In the genomic region with DNA sequence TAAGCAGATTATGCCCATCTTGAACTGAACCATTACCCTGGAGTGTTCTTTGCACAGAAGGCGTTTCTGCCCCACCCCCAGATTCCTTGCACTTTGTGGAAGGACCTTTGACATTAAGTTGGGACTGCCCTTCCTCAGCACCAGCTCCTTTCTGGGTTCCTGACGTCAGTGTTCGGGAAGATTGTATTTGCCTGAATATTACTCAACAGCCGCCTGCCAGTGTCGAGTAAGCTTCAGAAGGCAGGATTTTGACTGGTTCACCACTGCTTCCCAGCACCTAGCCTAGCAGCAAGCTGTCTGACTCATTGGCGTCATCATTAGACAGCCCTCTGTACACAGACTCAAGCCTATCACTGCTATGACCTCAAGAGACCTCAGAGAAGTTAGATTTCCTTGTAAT, we compare ENCODE assay signal across 25 mouse cellular contexts. TPM values are rescaled to one million over a fixed set of nuclear protein-coding genes. Genes with fewer than 3 reads are reported as not detected.
DNase-seq lines count a peak whose midpoint lies in the region; ATAC-seq and TF ChIP-seq lines count a peak whose summit lies in the region.
"Had no signal": no experiment of that assay in that cellular context is flagged by ENCODE, and none has a peak within 500 bp of the region (broad histone marks: within the 10 kb centered on the region; RNA-seq: fewer than 3 reads in every experiment).

No protein-coding gene starts in this region.

- H3K27ac ChIP-seq in lung, postnatal 0 days (ENCODE audit: low read length): no peak overlapping the region
- peak overlapping the region; percentile 86; the same call in 1 of the 2 replicates for H3K27ac ChIP-seq in small intestine, adult 2 months (ENCODE audit: insufficient read depth, low read depth, low read length)
- H3K27ac ChIP-seq: heart, embryonic 15.5 days; hindbrain, postnatal 0 days; limb, embryonic 13.5 days; midbrain, embryonic 13.5 days; neural tube, embryonic 13.5 days had no signal

- no peak for TF ChIP-seq POLR2A in small intestine, adult 2 months (IDR thresholded peaks at IDR 0.05; ENCODE audit: low read depth, low read length)

- DNase-seq in adrenal gland, adult 2 months: peak; percentile 35
- no peak for DNase-seq in adrenal gland, postnatal 10 days
- peak; percentile 26 to 60 for DNase-seq in kidney, postnatal 25 days
- DNase-seq in kidney, adult 18-20 months: no peak
- DNase-seq in lung, postnatal 0 days (ENCODE audit: low spot score): peak; percentile 76
- no peak for DNase-seq in cerebellum, adult 8-10 months
- no peak for DNase-seq in spleen, postnatal 10 days (ENCODE audit: low spot score in 2 of 2)
- DNase-seq: adrenal gland, postnatal 25 days; cerebellum, adult 11 months; cerebellum, postnatal 14 days; embryo, embryonic 11 days; heart, adult 18-20 months; layer of hippocampus, postnatal 36 days; spleen, adult 18-20 months; thymus, adult 2 months had no signal

- H3K9ac ChIP-seq in lung, postnatal 0 days (replicated peaks; ENCODE audit: low read depth): no peak overlapping the region
- H3K9ac ChIP-seq: heart, embryonic 15.5 days; limb, embryonic 13.5 days; midbrain, embryonic 13.5 days; neural tube, embryonic 13.5 days had no signal

- no peak overlapping the region for H3K4me2 ChIP-seq in lung, postnatal 0 days (replicated peaks; ENCODE audit: low read depth, low read length)
- H3K4me2 ChIP-seq: heart, embryonic 15.5 days; limb, embryonic 13.5 days; midbrain, embryonic 13.5 days; neural tube, embryonic 13.5 days had no signal

- no peaks in the 10 kb centered on the region for H3K36me3 ChIP-seq in lung, postnatal 0 days (ENCODE audit: insufficient read depth, low read length)
- no peaks in the 10 kb centered on the region for H3K36me3 ChIP-seq in small intestine, adult 2 months (ENCODE audit: control insufficient read depth, insufficient read depth, low read length)
- H3K36me3 ChIP-seq: heart, embryonic 15.5 days; limb, embryonic 13.5 days; midbrain, embryonic 13.5 days; neural tube, embryonic 13.5 days had no signal

- no peak overlapping the region for H3K4me3 ChIP-seq in lung, postnatal 0 days (ENCODE audit: low read depth, low read length)
- no peak overlapping the region for H3K4me3 ChIP-seq in small intestine, adult 2 months (ENCODE audit: low read depth, low read length)
- H3K4me3 ChIP-seq: heart, embryonic 15.5 days; limb, embryonic 13.5 days; midbrain, embryonic 13.5 days; neural tube, embryonic 13.5 days had no signal

- H3K9me3 ChIP-seq in lung, postnatal 0 days (ENCODE audit: low read length): no peaks in the 10 kb centered on the region
- H3K9me3 ChIP-seq: heart, embryonic 15.5 days; limb, embryonic 13.5 days; midbrain, embryonic 13.5 days; neural tube, embryonic 13.5 days had no signal

- peak; percentile 70 for TF ChIP-seq EP300 in lung, postnatal 0 days (IDR thresholded peaks at IDR 0.05)

- peak; percentile 86 for ATAC-seq in lung, postnatal 0 days
- ATAC-seq: forebrain, embryonic 16.5 days; hindbrain, postnatal 0 days; midbrain, embryonic 13.5 days; Patski had no signal

- 52% methylated on average over 6 of the region's 6 CpGs for WGBS in lung, postnatal 0 days
- 35% methylated on average over 6 of the region's 6 CpGs for WGBS in small intestine, adult 2 months

- peaks cover 8% of the 10 kb centered on the region; the same call in 1 of the 2 replicates for H3K4me1 ChIP-seq in lung, postnatal 0 days (ENCODE audit: insufficient read depth, low read depth, low read length)
- H3K4me1 ChIP-seq in small intestine, adult 2 months (ENCODE audit: control insufficient read depth, insufficient read depth, insufficient read length, low read length): peaks cover 24% of the 10 kb centered on the region

- no peak for TF ChIP-seq CTCF in lung, postnatal 0 days (IDR thresholded peaks at IDR 0.05)
- TF ChIP-seq CTCF in small intestine, adult 2 months (IDR thresholded peaks at IDR 0.05; ENCODE audit: extremely low read depth, insufficient read length, insufficient replicate concordance, low read depth, low read length): no peak

- no peaks in the 10 kb centered on the region for H3K27me3 ChIP-seq in lung, postnatal 0 days (replicated peaks; ENCODE audit: insufficient read depth, low read length)
- no peaks in the 10 kb centered on the region for H3K27me3 ChIP-seq in small intestine, adult 2 months (ENCODE audit: control insufficient read depth, insufficient read depth, low read length)
- H3K27me3 ChIP-seq: heart, embryonic 15.5 days; limb, embryonic 13.5 days; midbrain, embryonic 13.5 days; neural tube, embryonic 13.5 days; Patski had no signal

RNA-seq across cellular contexts. Expression of a gene that starts 17.4 kb away (rescaled TPM):
- 10 to 100 TPM; 20.2 to 24.0 TPM for total RNA-seq in adrenal gland, adult 2 months (2021)
- 1.7 and 2.2 TPM in 2 replicates for polyA plus RNA-seq in adrenal gland, adult 2 months (2012; rRNA removed)
- total RNA-seq in adrenal gland, postnatal 10 days (2021): 10 to 100 TPM; 14.5 to 15.9 TPM
- 56.1 and 148 TPM in 2 replicates for polyA plus RNA-seq in lung, postnatal 0 days (2015; fragmentation: Nextera tagmentation; extraction: Ambion mirVana)
- 6.7 and 9.0 TPM in 2 replicates for polyA plus RNA-seq in small intestine, adult 2 months (2012; rRNA removed)
- total RNA-seq: hematopoietic stem cell, adult 5-6 weeks; megakaryocyte, adult 5-6 weeks had no signal

Comparison
In these comparisons a context has a peak if more than half of its experiments do, and no peak if none do; other contexts are left out.
1. DNase-seq: peak in adrenal gland, adult 2 months (single experiment), kidney, postnatal 25 days (2 of 2) and lung, postnatal 0 days (single experiment); none in adrenal gland, postnatal 10 days (single experiment), kidney, adult 18-20 months (single experiment), cerebellum, adult 8-10 months (single experiment) and spleen, postnatal 10 days (0 of 2).